Mouse (Mus musculus) intestine, postnatal 0 days (tissue): ENCODE results near the gene BC034090. TPM values are rescaled to one million over a fixed set of nuclear protein-coding genes. Genes with fewer than 3 reads are reported as not detected.

Experiments
- ATAC-seq: fragments of 200-750 bp; cut with Nextera tagmentation; 2 replicates; pipeline ENCODE4 v1.8.0; 2017; ENCODE audit warnings: mild to moderate bottlenecking, moderate TSS enrichment, moderate library complexity
- H3K27ac ChIP-seq: fragments of 300-500 bp; sonication (generic); 2 replicates; pipeline ENCODE4 v1.5.1; 2014; ENCODE audit warnings: mild to moderate bottlenecking, low read depth, low read length, moderate library complexity
- H3K27me3 ChIP-seq: fragments of 300-500 bp; sonication (generic); replicated peaks from 2 replicates; pipeline ENCODE4 v1.6.1; 2014; ENCODE audit warnings: low read length, mixed read lengths; ENCODE audit not compliant: control insufficient read depth, insufficient read depth
- H3K36me3 ChIP-seq: fragments of 300-500 bp; sonication (generic); 2 replicates; pipeline ENCODE4 v1.6.1; 2014; ENCODE audit warnings: mild to moderate bottlenecking, moderate library complexity; ENCODE audit not compliant: control insufficient read depth, insufficient read depth
- H3K4me1 ChIP-seq: fragments of 300-500 bp; sonication (generic); replicated peaks from 2 replicates; pipeline ENCODE4 v1.6.1; 2014; ENCODE audit warnings: antibody characterized with exemption, low read length, mixed read lengths; ENCODE audit not compliant: control insufficient read depth, insufficient read depth
- H3K4me2 ChIP-seq: fragments of 300-500 bp; sonication (generic); replicated peaks from 2 replicates; pipeline ENCODE4 v1.6.1; 2014; ENCODE audit warnings: low read depth, mild to moderate bottlenecking, moderate library complexity
- H3K4me3 ChIP-seq: fragments of 300-500 bp; sonication (generic); 2 replicates; pipeline ENCODE4 v1.5.1; 2014; ENCODE audit warnings: low read depth, low read length
- H3K9ac ChIP-seq: fragments of 300-500 bp; sonication (generic); 2 replicates; pipeline ENCODE4 v1.6.1; 2014; ENCODE audit warnings: mild to moderate bottlenecking, low read depth, low read length
- H3K9me3 ChIP-seq: fragments of 300-500 bp; sonication (generic); 2 replicates; pipeline ENCODE4 v1.6.1; 2016; ENCODE audit warnings: mixed run types; ENCODE audit not compliant: control insufficient read depth
- CTCF ChIP-seq: sonication (generic); IDR thresholded peaks from 2 replicates; pipeline ENCODE4 v1.5.1; 2016; ENCODE audit warnings: low read depth, mild to moderate bottlenecking, control low read depth, antibody characterized with exemption, moderate library complexity
- WGBS: fragments of 180-500 bp; shearing (Covaris S2); extraction: QIAGEN DNeasy Blood & Tissue Kit; methylation state at CpG from one replicate; pipeline ENCODE4 v1.1.7; 2014; 5-methylcytosine and 5-hydroxymethylcytosine counted together
- polyA plus RNA-seq: library from polyadenylated mRNA; unstranded; fragments of >200 nt; fragmentation: Nextera tagmentation; extraction: Ambion mirVana; gene quantifications from 2 replicates; pipeline ENCODE4 v1.2.1, GENCODE M21; 2015

BC034090 gene
- polyA plus RNA-seq, 1 experiment from 2014 or later: 1.3 TPM

- Histone ChIP-seq H3K9ac (no peak overlapping the region), H3K27ac (no peak overlapping the region), H3K4me3 (no peak overlapping the region), H3K4me1 (no peaks in the 10 kb centered on the region), H3K27me3 (no peaks in the 10 kb centered on the region), H3K4me2 (no peak overlapping the region), H3K36me3 (0 out of 2 replicates have a peak, but pooled peaks cover 13% of the 10 kb centered on the region), H3K9me3 (no peaks in the 10 kb centered on the region)
- TF ChIP-seq CTCF: no peak
- ATAC-seq: no peak
- 77% methylated on average over 11 of the region's 11 CpGs for WGBS
Observed at GRCm38 (mm10) chr1:155222101-155222669, 22.1 kb downstream of the BC034090 start.

GRCm38 (mm10) chr1:155218924-155219323 lies 25.3 kb downstream of the BC034090 start:
- Histone ChIP-seq H3K36me3 (no peaks in the 10 kb centered on the region; the same call in 1 of the 2 replicates), H3K9ac (no peak overlapping the region), H3K4me2 (no peak overlapping the region), H3K9me3 (no peaks in the 10 kb centered on the region), H3K27ac (no peak overlapping the region), H3K4me1 (no peaks in the 10 kb centered on the region), H3K4me3 (no peak overlapping the region), H3K27me3 (no peaks in the 10 kb centered on the region)
- WGBS: 63% methylated on average over 5 of the region's 5 CpGs
- TF ChIP-seq CTCF: no peak
- ATAC-seq: no peak

GRCm38 (mm10) chr1:155217865-155218541 lies 26.2 kb downstream of the BC034090 start:
- no peak overlapping the region for H3K4me2 ChIP-seq
- WGBS: 57% methylated on average over 9 of the region's 9 CpGs
- no peaks in the 10 kb centered on the region for H3K9me3 ChIP-seq
- no peak overlapping the region for H3K27ac ChIP-seq
- H3K9ac ChIP-seq: no peak overlapping the region
- H3K36me3 ChIP-seq: no peaks in the 10 kb centered on the region; the same call in 1 of the 2 replicates
- TF ChIP-seq CTCF: peak; percentile 93
- no peaks in the 10 kb centered on the region for H3K4me1 ChIP-seq
- no peaks in the 10 kb centered on the region for H3K27me3 ChIP-seq
- ATAC-seq: no peak
- H3K4me3 ChIP-seq: no peak overlapping the region

- no peak overlapping the region for H3K4me2 ChIP-seq
- H3K9me3 ChIP-seq: no peaks in the 10 kb centered on the region
- no peak overlapping the region for H3K27ac ChIP-seq
- no peak for TF ChIP-seq CTCF
- H3K4me1 ChIP-seq: 0 out of 2 replicates have a peak, but pooled peaks cover 4% of the 10 kb centered on the region
- no peak overlapping the region for H3K4me3 ChIP-seq
- no peaks in the 10 kb centered on the region for H3K27me3 ChIP-seq
- 69% methylated on average over 6 of the region's 6 CpGs for WGBS
- ATAC-seq: no peak
- no peaks in the 10 kb centered on the region; the same call in 1 of the 2 replicates for H3K36me3 ChIP-seq
- H3K9ac ChIP-seq: no peak overlapping the region
Observed at GRCm38 (mm10) chr1:155216844-155217243, 27.4 kb downstream of the BC034090 start.

GRCm38 (mm10) chr1:155216313-155216712 lies 27.9 kb downstream of the BC034090 start:
- no peak overlapping the region for H3K27ac ChIP-seq
- H3K36me3 ChIP-seq: no peaks in the 10 kb centered on the region; the same call in 1 of the 2 replicates
- H3K4me2 ChIP-seq: no peak overlapping the region
- H3K27me3 ChIP-seq: no peaks in the 10 kb centered on the region
- H3K9ac ChIP-seq: no peak overlapping the region
- 82% methylated on average over 11 of the region's 11 CpGs for WGBS
- H3K4me3 ChIP-seq: no peak overlapping the region
- ATAC-seq: no peak
- no peak for TF ChIP-seq CTCF
- H3K9me3 ChIP-seq: no peaks in the 10 kb centered on the region
- 0 out of 2 replicates have a peak, but pooled peaks cover 4% of the 10 kb centered on the region for H3K4me1 ChIP-seq

- ATAC-seq: no peak
- TF ChIP-seq CTCF: peak; percentile 55
- H3K4me3 ChIP-seq: no peak overlapping the region
- H3K27ac ChIP-seq: no peak overlapping the region
- 60% methylated on average over 9 of the region's 9 CpGs for WGBS
- H3K36me3 ChIP-seq: no peaks in the 10 kb centered on the region; the same call in 1 of the 2 replicates
- no peaks in the 10 kb centered on the region for H3K9me3 ChIP-seq
- no peaks in the 10 kb centered on the region for H3K27me3 ChIP-seq
- 0 out of 2 replicates have a peak, but pooled peaks cover 4% of the 10 kb centered on the region for H3K4me1 ChIP-seq
- H3K4me2 ChIP-seq: no peak overlapping the region
- no peak overlapping the region for H3K9ac ChIP-seq
Observed at GRCm38 (mm10) chr1:155215066-155215764, 29.0 kb downstream of the BC034090 start.
